Mouse (Mus musculus): ENCODE results near the gene Clcnkb.

DNA sequence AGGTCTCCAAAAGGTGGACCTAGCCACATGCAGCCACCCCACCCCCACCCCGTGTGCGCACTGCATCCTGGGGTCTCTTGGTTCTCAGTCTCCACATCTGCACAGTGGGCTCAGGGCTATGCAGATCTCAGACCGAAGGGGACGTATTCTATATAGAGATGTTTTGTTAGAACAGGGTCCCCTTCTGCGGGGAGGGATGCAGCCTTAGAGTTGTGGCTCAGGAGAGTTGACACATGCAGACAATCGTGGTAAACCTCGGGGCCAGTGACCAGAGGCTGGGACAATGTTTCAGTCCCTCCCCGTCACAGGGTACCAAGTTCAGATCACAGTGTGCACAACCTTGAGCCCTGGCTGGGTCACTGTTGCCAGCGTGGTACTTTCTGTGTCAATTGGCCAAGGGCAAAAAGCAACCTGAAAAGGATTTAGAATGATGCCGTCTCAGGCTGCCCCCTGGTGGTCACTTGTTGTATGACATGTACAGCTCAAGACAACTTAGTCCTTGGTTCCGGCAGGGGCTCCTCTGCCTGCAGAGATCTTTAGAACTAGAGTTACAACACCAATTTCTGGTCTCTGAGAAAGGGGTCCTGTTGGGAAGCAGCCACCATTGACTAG, 52.8 kb downstream of the Clcnkb start:
- TF ChIP-seq MYOG (IDR thresholded peaks at IDR 0.05; ENCODE audit: control insufficient read depth in 1 of 3, insufficient read depth in 1 of 3, insufficient read length in 2 of 3, low read depth in 2 of 3) (no peak), POLR2A (IDR thresholded peaks at IDR 0.05; ENCODE audit: insufficient read length, low read depth) (no peak), POLR2AphosphoS2 (IDR thresholded peaks at IDR 0.05; ENCODE audit: insufficient read length, low read depth) (no peak), TCF12 (IDR thresholded peaks at IDR 0.05; ENCODE audit: insufficient read depth, poor library complexity, severe bottlenecking) (no peak), E2F4 (IDR thresholded peaks at IDR 0.05; ENCODE audit: insufficient read depth) (no peak), MAX (IDR thresholded peaks at IDR 0.05; ENCODE audit: low read depth) (no peak), MYOD1 (IDR thresholded peaks at IDR 0.05; ENCODE audit: control insufficient read depth in 1 of 3, insufficient read length in 2 of 3, low read depth in 2 of 3) (no peak)
